Mouse (Mus musculus) right cerebral cortex, adult 2 months (tissue): ENCODE data around the gene Ptprcap.

ENCODE experiments used
- DNase-seq, 2 experiments: peaks; one replicate each; pipeline ENCODE4 v3.0.0; 2021 to 2022; ENCODE audit warnings: low spot score in 2 of 2

The Ptprcap gene

GRCm38 (mm10) chr19:4194776-4195650 lies 41.6 kb downstream of the Ptprcap start:
- DNase-seq, result no peak

- DNase-seq, result no peak
These were observed 42.6 kb downstream of the Ptprcap start for GRCm38 (mm10) chr19:4196048-4196447.

- DNase-seq, result no peak
These were observed 43.1 kb downstream of the Ptprcap start for GRCm38 (mm10) chr19:4196548-4196947.

DNA sequence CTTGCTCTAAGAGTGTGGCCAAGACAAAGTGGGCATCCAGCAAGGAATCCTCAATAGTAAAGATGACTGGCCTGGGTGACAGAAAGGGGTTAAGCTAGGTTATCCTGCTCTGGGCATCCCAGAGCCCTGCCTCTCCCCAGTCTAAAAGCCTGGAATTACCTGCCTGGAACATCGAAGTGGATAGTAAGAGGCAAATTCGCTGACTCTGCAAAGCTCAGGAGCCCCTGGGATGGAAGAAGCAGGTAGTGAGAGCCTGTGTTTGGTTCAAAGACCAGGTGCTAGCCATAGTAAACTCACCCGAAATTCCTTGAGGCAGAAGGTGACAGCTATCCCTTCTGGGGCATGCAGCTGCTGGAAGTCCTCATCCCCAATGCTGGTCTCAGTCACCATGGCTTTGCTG lies 43.8 kb downstream of the Ptprcap start:
- DNase-seq, result no peak

DNA sequence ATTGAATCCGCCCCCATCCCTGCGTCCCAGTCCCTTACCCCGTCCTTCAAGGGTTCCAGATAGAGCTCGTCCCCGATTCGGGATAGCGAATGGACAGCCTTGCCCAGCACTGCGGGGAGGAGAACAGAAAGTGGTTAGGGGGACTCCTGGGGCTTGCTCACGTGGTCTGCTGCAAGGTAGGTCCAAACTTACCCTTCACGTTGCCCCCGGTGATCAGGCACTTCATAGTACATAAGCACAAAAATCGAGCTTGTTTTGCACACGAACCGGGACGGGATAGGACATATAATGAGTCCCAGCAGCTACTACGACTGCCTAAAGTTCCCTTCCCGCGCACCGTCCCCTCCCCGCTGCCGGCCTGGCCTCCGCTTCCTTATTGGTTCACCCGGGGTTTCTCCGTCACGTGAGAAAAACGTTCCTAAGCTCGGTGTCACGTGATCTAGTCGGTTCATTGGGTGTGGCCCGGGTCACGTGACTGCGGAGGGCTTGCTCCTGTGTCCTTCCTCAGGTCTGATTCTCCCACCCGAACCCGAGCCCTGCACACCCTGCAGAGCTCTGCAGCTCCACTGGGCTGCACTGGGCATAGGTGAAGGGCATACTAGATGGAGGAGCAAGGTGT lies 48.0 kb downstream of the Ptprcap start, which contains the start of gene Rad9a:
Gene Rad9a, minus strand, starts transcription at position 372 of the 619 bp plus-strand sequence.
- DNase-seq, result peak; percentile 96

GRCm38 (mm10) chr19:4202149-4202548 lies 48.7 kb downstream of the Ptprcap start:
- DNase-seq, result no peak

GRCm38 (mm10) chr19:4203148-4203547 lies 49.7 kb downstream of the Ptprcap start:
- no peak for DNase-seq

DNA sequence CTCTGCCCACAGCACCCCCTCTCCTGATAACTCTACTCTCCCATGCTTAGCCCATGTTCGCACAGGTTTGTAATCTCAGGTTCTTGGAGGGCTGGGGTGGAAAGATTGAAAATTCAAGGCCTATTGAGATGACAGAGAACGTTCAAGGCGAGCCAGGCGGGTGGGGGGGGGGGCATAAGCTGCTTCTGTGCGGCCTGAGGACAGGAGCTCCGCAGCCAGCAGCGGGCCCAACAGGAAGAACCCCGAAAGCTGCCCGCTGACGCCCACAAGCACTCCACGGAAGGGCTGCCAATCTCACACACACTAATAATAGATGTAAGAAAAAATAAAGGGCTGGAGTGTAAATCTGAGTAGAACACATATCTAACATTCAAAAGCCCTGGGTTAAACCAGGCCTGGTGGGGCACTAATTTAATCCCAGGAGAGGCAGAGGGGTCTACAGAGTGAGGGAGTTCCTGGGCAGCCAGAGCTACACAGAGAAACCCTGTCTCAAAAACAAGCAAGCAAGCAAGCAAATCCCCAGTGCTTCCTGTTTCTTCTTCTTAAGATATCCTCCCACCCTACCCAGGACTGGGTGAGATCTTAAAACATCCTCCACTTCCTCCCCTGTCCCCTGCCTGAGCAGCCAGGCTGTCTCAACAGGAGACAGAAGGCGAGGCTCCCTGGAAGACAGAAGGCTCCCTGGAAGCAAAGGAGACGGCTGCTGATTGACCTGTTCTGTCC lies 50.4 kb downstream of the Ptprcap start:
- no peak for DNase-seq

DNA sequence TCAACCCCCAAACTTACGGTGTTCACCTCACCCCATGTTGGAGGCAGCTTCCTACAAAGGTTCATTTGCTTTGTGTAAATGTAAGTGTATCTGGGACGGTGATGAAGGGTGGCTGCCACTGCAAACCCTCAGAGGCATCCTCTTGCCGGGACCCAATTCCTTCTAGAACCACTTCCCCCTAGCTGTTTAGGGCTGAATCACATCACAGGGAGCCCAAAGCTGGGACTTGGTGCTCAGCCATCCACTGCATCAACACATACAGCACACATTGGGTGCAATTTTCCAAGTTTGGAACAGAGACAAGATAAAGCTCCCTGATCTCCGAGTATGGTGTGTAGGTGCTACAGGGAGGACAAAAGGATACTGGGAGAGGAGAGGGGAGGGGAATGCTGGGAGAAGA lies 51.5 kb downstream of the Ptprcap start:
- DNase-seq, result no peak
